Mouse (Mus musculus): ENCODE results near the gene Gm29423. TPM values are rescaled to one million over a fixed set of nuclear protein-coding genes. Genes with fewer than 3 reads are reported as not detected.
"Not testable (repeated sequence)": the region's sequence is repeated elsewhere in the genome, so short reads cannot be mapped to it uniquely, and the experiment has no call there.

The Gm29423 gene
- polyA plus RNA-seq (2014; fragmentation: Nextera tagmentation; extraction: Ambion mirVana), result not detected in 2 replicates

GRCm38 (mm10) chrY:70303187-70303586 is at the start of gene Gm29423, which contains the start of gene Gm29644:
Gm29423 (minus strand) TSS chrY:70303287.
Gm29644 (minus strand) TSS chrY:70303343.
- not testable (repeated sequence) for H3K9me3 ChIP-seq (ENCODE audit: low read depth, low read length); DNase-seq; H3K9ac ChIP-seq; H3K4me3 ChIP-seq (ENCODE audit: low read depth, low read length); H3K4me1 ChIP-seq (ENCODE audit: insufficient read depth); H3K4me2 ChIP-seq; H3K27ac ChIP-seq (ENCODE audit: low read depth); H3K36me3 ChIP-seq (ENCODE audit: insufficient read depth); ATAC-seq (ENCODE audit: insufficient read depth); H3K27me3 ChIP-seq (ENCODE audit: insufficient read depth, low read length)
- WGBS, result no CpG with 5 or more reads among the region's 2 CpGs

DNA sequence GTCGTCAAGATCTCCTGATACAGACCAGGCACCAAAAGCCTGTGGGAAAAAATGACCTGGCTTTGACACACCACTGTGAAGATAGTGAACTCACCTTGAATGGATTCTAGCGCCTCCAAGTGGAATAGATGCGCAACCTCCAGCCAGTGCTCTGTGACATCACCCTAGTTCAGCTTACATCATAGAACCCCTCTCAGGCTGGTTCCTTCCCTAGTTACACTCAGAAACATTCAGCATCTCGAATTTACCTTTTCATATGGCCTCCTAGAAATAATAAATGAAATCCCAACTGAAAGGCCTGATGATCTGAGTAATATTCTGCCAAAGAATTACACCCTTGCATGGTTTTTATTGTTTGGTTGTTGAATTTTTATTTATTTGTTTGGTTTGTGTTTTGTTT is 29.5 kb downstream of the Gm29423 start, which contains the start of gene Gm21118:
Gene Gm21118 (minus strand): TSS at position 101 of the 400 bp plus-strand sequence.
- DNase-seq; H3K27ac ChIP-seq (ENCODE audit: low read depth); H3K27me3 ChIP-seq (ENCODE audit: insufficient read depth, low read length); H3K4me3 ChIP-seq (ENCODE audit: low read depth, low read length); H3K4me2 ChIP-seq; H3K9me3 ChIP-seq (ENCODE audit: low read depth, low read length); H3K36me3 ChIP-seq (ENCODE audit: insufficient read depth); H3K4me1 ChIP-seq (ENCODE audit: insufficient read depth); H3K9ac ChIP-seq; ATAC-seq (ENCODE audit: insufficient read depth): not testable (repeated sequence)
- no CpG with 5 or more reads among the region's 4 CpGs for WGBS

Other genes starting within 250 kb of the Gm29423 start
- gene Gm21118, start 29.6 kb downstream of the Gm29423 start, polyA plus RNA-seq (2014; fragmentation: Nextera tagmentation; extraction: Ambion mirVana), result not detected in 2 replicates
- not detected in 2 replicates for gene Gm29644, start 56 bp upstream of the Gm29423 start, polyA plus RNA-seq (2014; fragmentation: Nextera tagmentation; extraction: Ambion mirVana)
- not detected in 2 replicates for gene Gm20888, start 138.6 kb upstream of the Gm29423 start, polyA plus RNA-seq (2014; fragmentation: Nextera tagmentation; extraction: Ambion mirVana)

All from lung, embryonic 14.5 days (tissue).